Mouse (Mus musculus) duodenum, adult 2 months (tissue): ENCODE measurements around the gene Gtf2h1. TPM values are rescaled to one million over a fixed set of nuclear protein-coding genes. Genes with fewer than 3 reads are reported as not detected.

Experiments
- polyA plus RNA-seq: library from polyadenylated mRNA; depleted of rRNA; stranded (reverse); fragments of >200 nt; gene quantifications from 2 replicates; pipeline ENCODE4 v1.2.3, GENCODE M21; 2012; ENCODE audit warnings: low replicate concordance; rRNA removed

The Gtf2h1 gene
- polyA plus RNA-seq = 2.2 and 4.8 TPM in 2 replicates

GRCm38 (mm10) chr7:46795287-46796205 is at the start of gene Gtf2h1, which contains the start of gene Hps5:
Gene Gtf2h1 (plus strand): TSS chr7:46796103.
Gene Hps5 (minus strand): TSS chr7:46796064.

GRCm38 (mm10) chr7:46751490-46751889 is 44.4 kb upstream of the Gtf2h1 start, which contains the start of gene Saa2:
Gene Saa2 (plus strand): TSS chr7:46751790.

GRCm38 (mm10) chr7:46840787-46841525 is 45.1 kb downstream of the Gtf2h1 start, which contains the start of gene Ldha:
Gene Ldha (plus strand): TSS chr7:46841475.

GRCm38 (mm10) chr7:46860996-46861395 is 65.1 kb downstream of the Gtf2h1 start, which contains the start of gene Ldhc:
Gene Ldhc (plus strand): TSS chr7:46861203.

Other genes with a start within 250 kb of the Gtf2h1 start
- gene Sergef, start 156.3 kb upstream of the Gtf2h1 start, polyA plus RNA-seq = 5.3 and 5.6 TPM in 2 replicates
- 2.4 and 2.9 TPM in 2 replicates for gene Tph1, start 123.6 kb upstream of the Gtf2h1 start, polyA plus RNA-seq
- 1.7 and 2.8 TPM in 2 replicates for gene Saal1, start 85.4 kb upstream of the Gtf2h1 start, polyA plus RNA-seq
- gene Saa3, start 80.4 kb upstream of the Gtf2h1 start, polyA plus RNA-seq = 0.21 and 0.30 TPM in 2 replicates
- gene Saa4, start 63.5 kb upstream of the Gtf2h1 start, polyA plus RNA-seq = 0.07 TPM in 1 of 2 replicates, not detected in the other
- gene Saa1, start 53.1 kb upstream of the Gtf2h1 start, polyA plus RNA-seq = 0.21 TPM in 1 of 2 replicates, not detected in the other
- gene Saa2, start 44.3 kb upstream of the Gtf2h1 start, polyA plus RNA-seq = not detected in 2 replicates
- 15.4 and 20.0 TPM in 2 replicates for gene Hps5, start within 50 bp of the Gtf2h1 start, polyA plus RNA-seq
- 740 and 1,417 TPM in 2 replicates for gene Ldha, start 45.4 kb downstream of the Gtf2h1 start, polyA plus RNA-seq
- gene Ldhc, start 65.1 kb downstream of the Gtf2h1 start, polyA plus RNA-seq = not detected in 2 replicates
- gene Tsg101, start 123.9 kb downstream of the Gtf2h1 start, polyA plus RNA-seq = 100 and 104 TPM in 2 replicates
- gene Uevld, start 162.4 kb downstream of the Gtf2h1 start, polyA plus RNA-seq = 0.74 and 0.77 TPM in 2 replicates
- not detected in 2 replicates for gene Gm9999, start 187.5 kb downstream of the Gtf2h1 start, polyA plus RNA-seq
- gene Spty2d1, start 212.3 kb downstream of the Gtf2h1 start, polyA plus RNA-seq = 2.0 and 2.1 TPM in 2 replicates